Mouse (Mus musculus) testis, adult 2 months (tissue): ENCODE results near the gene Dolpp1. TPM values are rescaled to one million over a fixed set of nuclear protein-coding genes. Genes with fewer than 3 reads are reported as not detected.

Source experiments
- H3K27ac ChIP-seq: fragments of 200-500 bp; 2 replicates; pipeline ENCODE4 v1.5.1; 2012; ENCODE audit warnings: low read depth, low read length; ENCODE audit not compliant: control insufficient read depth, insufficient read depth
- H3K27me3 ChIP-seq: fragments of 200-500 bp; 2 replicates; pipeline ENCODE4 v1.6.1; 2012; ENCODE audit warnings: mild to moderate bottlenecking, low read length, moderate library complexity; ENCODE audit not compliant: control insufficient read depth, insufficient read depth
- H3K36me3 ChIP-seq: fragments of 200-500 bp; 2 replicates; pipeline ENCODE4 v1.6.1; 2012; ENCODE audit warnings: mild to moderate bottlenecking, low read length; ENCODE audit not compliant: control insufficient read depth, insufficient read depth
- H3K4me1 ChIP-seq: fragments of 200-500 bp; 2 replicates; pipeline ENCODE4 v1.6.1; 2012; ENCODE audit warnings: low read length; ENCODE audit not compliant: control insufficient read depth, insufficient read depth
- H3K4me3 ChIP-seq: fragments of 200-500 bp; 2 replicates; pipeline ENCODE4 v1.5.1; 2012; ENCODE audit warnings: low read depth, mild to moderate bottlenecking, low read length, moderate library complexity, mixed read lengths; ENCODE audit not compliant: control insufficient read depth
- CTCF ChIP-seq: fragments of 200-500 bp; IDR thresholded peaks from 2 replicates; pipeline ENCODE4 v1.5.1; 2012; ENCODE audit warnings: low read depth, mild to moderate bottlenecking, inconsistent platforms, low read length, moderate library complexity; ENCODE audit not compliant: control insufficient read depth, insufficient read depth, insufficient replicate concordance
- POLR2A ChIP-seq: fragments of 200-500 bp; IDR thresholded peaks from 2 replicates; pipeline ENCODE4 v1.6.1; 2012; ENCODE audit warnings: low read depth, mild to moderate bottlenecking, inconsistent platforms, low read length, moderate library complexity; ENCODE audit not compliant: control insufficient read depth
- polyA plus RNA-seq: library from polyadenylated mRNA; depleted of rRNA; stranded (reverse); fragments of >200 nt; gene quantifications from 2 replicates; pipeline ENCODE4 v1.2.3, GENCODE M21; 2012; rRNA removed

Dolpp1 gene
- polyA plus RNA-seq, 1 experiment = 32.6 TPM

DNA sequence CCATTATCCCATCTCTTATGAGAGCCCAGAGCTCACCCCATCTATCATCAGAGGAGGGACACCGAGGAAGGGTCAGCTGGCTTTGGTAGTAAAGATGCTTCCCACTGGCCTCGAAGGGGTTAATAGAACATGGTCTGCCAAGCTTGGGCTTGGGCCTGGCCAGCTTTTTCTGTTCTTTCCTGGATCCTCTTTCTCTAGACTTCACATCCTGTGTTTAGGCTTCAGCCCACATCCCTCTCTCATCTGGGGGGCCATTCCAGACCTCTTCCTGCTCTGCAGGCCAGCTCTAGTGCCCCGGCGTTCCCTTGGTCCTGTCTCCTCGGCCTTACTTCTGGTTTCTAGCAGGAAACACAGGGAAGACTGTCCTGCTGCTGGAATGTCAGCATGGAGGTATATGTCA lies 52.0 kb downstream of the Dolpp1 start:
- Histone ChIP-seq H3K27ac (no peak overlapping the region), H3K4me3 (no peak overlapping the region), H3K36me3 (peaks cover 9% of the 10 kb centered on the region), H3K4me1 (peaks cover 14% of the 10 kb centered on the region), H3K27me3 (no peaks in the 10 kb centered on the region)
- TF ChIP-seq CTCF (no peak), POLR2A (no peak)

DNA sequence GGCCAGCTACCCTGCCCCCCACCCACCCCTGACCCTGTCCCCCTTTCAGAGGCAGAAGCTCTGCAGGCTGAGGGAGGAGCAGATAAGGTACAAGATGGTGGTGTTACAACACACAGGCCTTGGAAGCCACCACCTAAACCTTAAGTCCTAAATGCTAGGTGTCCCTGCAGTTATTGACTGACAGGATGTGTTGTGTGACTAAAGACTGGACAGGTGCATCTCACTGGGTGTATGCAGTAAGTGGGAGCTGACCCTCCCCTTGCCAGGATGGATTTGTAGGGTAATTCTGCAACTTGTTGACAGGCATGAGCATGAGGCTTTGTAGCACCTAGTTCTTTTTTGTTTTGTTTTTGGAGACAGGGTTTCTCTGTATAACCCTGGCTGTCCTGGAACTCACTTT lies 52.4 kb downstream of the Dolpp1 start:
- Histone ChIP-seq H3K27me3 (no peaks in the 10 kb centered on the region), H3K36me3 (peaks cover 6% of the 10 kb centered on the region), H3K4me1 (peaks cover 14% of the 10 kb centered on the region), H3K4me3 (no peak overlapping the region), H3K27ac (no peak overlapping the region)
- TF ChIP-seq CTCF (no peak), POLR2A (no peak)

DNA sequence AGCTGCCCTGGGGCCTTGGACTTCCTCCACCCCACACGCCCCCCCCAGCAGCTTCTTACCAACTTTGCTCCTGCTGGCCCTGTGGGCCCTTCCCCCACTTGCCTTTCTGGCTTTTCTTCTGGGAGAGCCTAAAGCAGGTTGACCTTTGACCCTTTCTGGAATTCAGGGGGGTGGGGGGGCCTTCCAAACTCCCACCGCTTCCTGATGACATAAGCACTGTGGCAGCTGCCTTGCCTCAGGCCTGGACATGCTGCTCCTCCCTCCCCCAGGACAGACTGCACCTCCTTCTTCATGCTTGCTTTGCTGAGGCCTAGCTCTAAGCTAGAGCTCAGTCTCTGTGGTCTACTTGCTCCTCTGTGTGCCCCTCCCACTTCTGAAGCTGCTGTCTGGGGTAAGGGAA lies 53.3 kb downstream of the Dolpp1 start:
- no peaks in the 10 kb centered on the region for H3K27me3 ChIP-seq
- H3K4me1 ChIP-seq = peaks cover 14% of the 10 kb centered on the region
- no peak overlapping the region for H3K4me3 ChIP-seq
- TF ChIP-seq POLR2A = 0 out of 2 replicates have a peak, but pooled peaks have one; percentile 14
- no peak for TF ChIP-seq CTCF
- peak overlapping the region; percentile 19; the same call in 1 of the 2 replicates for H3K27ac ChIP-seq
- H3K36me3 ChIP-seq = peaks cover 6% of the 10 kb centered on the region

DNA sequence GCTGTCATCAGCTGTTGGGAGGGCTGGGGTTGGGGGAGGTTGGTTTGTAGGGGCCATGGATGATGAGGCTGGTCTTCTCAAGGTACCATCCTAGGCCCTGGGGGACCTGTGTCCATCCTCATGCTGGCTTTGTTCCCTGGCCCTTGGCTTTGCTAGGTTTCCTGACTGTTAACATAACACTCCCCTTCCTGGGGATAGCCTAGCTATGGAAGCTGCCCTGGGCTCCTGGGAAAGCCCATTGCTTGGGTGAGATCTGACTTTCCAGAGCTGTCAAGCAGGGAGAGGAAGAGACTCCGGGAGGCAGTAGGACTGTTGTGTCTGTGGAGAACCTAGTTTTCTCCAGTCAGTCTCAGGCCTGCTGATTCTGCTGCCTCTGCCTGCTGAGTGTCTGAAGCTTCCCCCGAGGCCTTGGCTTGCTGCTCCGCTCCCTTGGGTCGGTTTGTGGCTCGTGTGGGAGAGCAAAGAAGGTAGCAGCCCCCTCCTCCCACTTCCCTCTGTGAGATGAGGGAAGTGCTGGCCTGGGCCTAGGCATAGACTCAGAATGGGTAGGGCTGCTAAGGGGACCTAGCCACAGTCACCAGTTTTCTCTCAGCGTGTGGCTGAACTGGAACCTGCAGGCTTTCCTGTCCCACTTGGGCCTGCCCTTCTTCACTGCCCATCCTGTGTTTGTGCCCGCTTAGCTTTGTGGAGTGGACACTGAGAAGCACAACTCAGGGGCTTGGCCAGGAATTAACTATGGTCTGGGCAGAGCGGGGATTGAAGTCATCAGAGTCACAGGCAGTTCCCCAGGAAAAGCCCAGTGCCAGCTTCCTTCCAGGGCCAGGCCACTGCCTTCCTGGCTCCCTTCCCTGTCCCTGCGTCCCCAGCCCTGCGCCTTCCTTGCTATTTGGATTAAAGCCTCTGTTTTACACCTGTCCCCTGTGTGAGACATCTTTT lies 55.1 kb downstream of the Dolpp1 start:
- Histone ChIP-seq H3K4me3 (no peak overlapping the region), H3K4me1 (peaks cover 14% of the 10 kb centered on the region), H3K27ac (peak overlapping the region; percentile 32; the same call in 1 of the 2 replicates), H3K36me3 (peaks cover 4% of the 10 kb centered on the region), H3K27me3 (no peaks in the 10 kb centered on the region)
- no peak for TF ChIP-seq CTCF
- no peak for TF ChIP-seq POLR2A

DNA sequence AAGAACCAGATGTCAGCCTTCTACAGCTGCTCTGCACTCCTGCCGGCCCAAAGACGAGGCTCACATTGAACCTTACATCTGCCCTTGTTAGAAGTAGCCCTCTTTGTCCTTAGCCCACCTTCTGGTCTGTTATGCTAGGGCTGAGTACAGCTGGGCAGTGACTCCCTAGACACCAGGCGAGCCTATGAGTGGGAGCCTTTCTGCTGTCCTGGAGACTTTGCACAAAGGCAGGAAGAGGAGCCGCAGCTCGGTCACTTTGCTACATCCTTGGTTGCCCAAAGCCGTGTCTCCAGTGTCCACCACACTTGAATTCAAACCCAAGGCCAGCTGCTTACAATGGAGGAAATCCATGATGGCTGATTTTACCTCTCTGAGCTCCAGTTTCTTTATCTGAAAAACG lies 56.3 kb downstream of the Dolpp1 start:
- H3K27ac ChIP-seq = no peak overlapping the region

More for the DNA sequence above, 56.3 kb downstream of the Dolpp1 start:
- TF ChIP-seq POLR2A (no peak), CTCF (no peak)
- Histone ChIP-seq H3K4me1 (peaks cover 9% of the 10 kb centered on the region), H3K4me3 (no peak overlapping the region), H3K27me3 (no peaks in the 10 kb centered on the region), H3K36me3 (peaks cover 3% of the 10 kb centered on the region)

Other genes starting within 250 kb of the Dolpp1 start
- 2.4 and 2.9 TPM in 2 replicates for gene Endog, start 220.8 kb upstream of the Dolpp1 start, polyA plus RNA-seq
- gene Spout1, start 213.8 kb upstream of the Dolpp1 start, polyA plus RNA-seq = 149 and 160 TPM in 2 replicates
- 16.0 and 16.4 TPM in 2 replicates for gene Kyat1, start 186.4 kb upstream of the Dolpp1 start, polyA plus RNA-seq
- 8.8 TPM in 2 replicates for gene Lrrc8a, start 154.5 kb upstream of the Dolpp1 start, polyA plus RNA-seq
- 0.76 and 0.98 TPM in 2 replicates for gene Gm28035, start 151.7 kb upstream of the Dolpp1 start, polyA plus RNA-seq
- gene Phyhd1, start 126.1 kb upstream of the Dolpp1 start, polyA plus RNA-seq = 1.8 and 3.0 TPM in 2 replicates
- not detected in 2 replicates for gene Gm28038, start 111.2 kb upstream of the Dolpp1 start, polyA plus RNA-seq
- gene Dolk, start 105.9 kb upstream of the Dolpp1 start, polyA plus RNA-seq = 6.2 and 6.6 TPM in 2 replicates
- gene Nup188, start 105.9 kb upstream of the Dolpp1 start, polyA plus RNA-seq = 125 and 135 TPM in 2 replicates
- gene Sh3glb2, start 32.9 kb upstream of the Dolpp1 start, polyA plus RNA-seq = 21.8 and 25.3 TPM in 2 replicates
- 6.3 and 6.7 TPM in 2 replicates for gene Miga2, start 28.0 kb upstream of the Dolpp1 start, polyA plus RNA-seq
- gene Crat, start 23.6 kb downstream of the Dolpp1 start, polyA plus RNA-seq = 591 and 623 TPM in 2 replicates
- gene Ptpa, start 23.8 kb downstream of the Dolpp1 start, polyA plus RNA-seq = 87.3 and 106 TPM in 2 replicates
- 2.2 and 2.8 TPM in 2 replicates for gene Ier5l, start 82.0 kb downstream of the Dolpp1 start, polyA plus RNA-seq
- 0.51 TPM in 1 of 2 replicates, not detected in the other for gene Cstad, start 202.8 kb downstream of the Dolpp1 start, polyA plus RNA-seq